Mouse (Mus musculus) midbrain, embryonic 16.5 days (tissue): ENCODE results near the gene Fscn2. TPM values are rescaled to one million over a fixed set of nuclear protein-coding genes. Genes with fewer than 3 reads are reported as not detected.

Experiments used
- ATAC-seq: fragments of 200-750 bp; cut with Nextera tagmentation; 2 replicates; pipeline ENCODE4 v1.8.0; 2017; ENCODE audit warnings: moderate TSS enrichment
- H3K27ac ChIP-seq: fragments of 300-500 bp; sonication (generic); 2 replicates; pipeline ENCODE4 v1.5.1; 2014; ENCODE audit warnings: mild to moderate bottlenecking, low read length, mixed read lengths
- H3K27me3 ChIP-seq: fragments of 300-500 bp; sonication (generic); 2 replicates; pipeline ENCODE4 v1.6.1; 2014; ENCODE audit warnings: low read depth, low read length, mixed read lengths; ENCODE audit not compliant: control insufficient read depth, insufficient read depth
- H3K36me3 ChIP-seq: fragments of 300-500 bp; sonication (generic); 2 replicates; pipeline ENCODE4 v1.6.1; 2014; ENCODE audit warnings: mild to moderate bottlenecking, low read length, moderate library complexity, mixed read lengths; ENCODE audit not compliant: control insufficient read depth, insufficient read depth
- H3K4me1 ChIP-seq: fragments of 300-500 bp; sonication (generic); 2 replicates; pipeline ENCODE4 v1.6.1; 2014; ENCODE audit warnings: mild to moderate bottlenecking, low read length, mixed read lengths; ENCODE audit not compliant: control insufficient read depth, insufficient read depth
- H3K4me2 ChIP-seq: fragments of 300-500 bp; sonication (generic); 2 replicates; pipeline ENCODE4 v1.6.1; 2014; ENCODE audit warnings: mild to moderate bottlenecking, low read length, mixed read lengths
- H3K4me3 ChIP-seq: fragments of 300-500 bp; sonication (generic); 2 replicates; pipeline ENCODE4 v1.5.1; 2014; ENCODE audit warnings: low read depth, mild to moderate bottlenecking, low read length, moderate library complexity, mixed read lengths
- H3K9ac ChIP-seq: fragments of 300-500 bp; sonication (generic); 2 replicates; pipeline ENCODE4 v1.6.1; 2014; ENCODE audit warnings: low read depth, low read length, mixed read lengths
- H3K9me3 ChIP-seq: fragments of 300-500 bp; sonication (generic); replicated peaks from 2 replicates; pipeline ENCODE4 v1.6.1; 2014; ENCODE audit warnings: mild to moderate bottlenecking, low read length, mixed read lengths; ENCODE audit not compliant: control insufficient read depth, poor library complexity, severe bottlenecking
- WGBS: fragments of 180-500 bp; shearing (Covaris S2); extraction: QIAGEN DNeasy Blood & Tissue Kit; methylation state at CpG from one replicate; pipeline ENCODE4 v1.1.7; 2014; 5-methylcytosine and 5-hydroxymethylcytosine counted together
- polyA plus RNA-seq: library from polyadenylated mRNA; unstranded; fragments of >200 nt; fragmentation: Nextera tagmentation; extraction: Ambion mirVana; gene quantifications from 2 replicates; pipeline ENCODE4 v1.2.1, GENCODE M21; 2015

Fscn2 gene
- polyA plus RNA-seq, 1 experiment from 2014 or later, result 1.2 TPM

DNA sequence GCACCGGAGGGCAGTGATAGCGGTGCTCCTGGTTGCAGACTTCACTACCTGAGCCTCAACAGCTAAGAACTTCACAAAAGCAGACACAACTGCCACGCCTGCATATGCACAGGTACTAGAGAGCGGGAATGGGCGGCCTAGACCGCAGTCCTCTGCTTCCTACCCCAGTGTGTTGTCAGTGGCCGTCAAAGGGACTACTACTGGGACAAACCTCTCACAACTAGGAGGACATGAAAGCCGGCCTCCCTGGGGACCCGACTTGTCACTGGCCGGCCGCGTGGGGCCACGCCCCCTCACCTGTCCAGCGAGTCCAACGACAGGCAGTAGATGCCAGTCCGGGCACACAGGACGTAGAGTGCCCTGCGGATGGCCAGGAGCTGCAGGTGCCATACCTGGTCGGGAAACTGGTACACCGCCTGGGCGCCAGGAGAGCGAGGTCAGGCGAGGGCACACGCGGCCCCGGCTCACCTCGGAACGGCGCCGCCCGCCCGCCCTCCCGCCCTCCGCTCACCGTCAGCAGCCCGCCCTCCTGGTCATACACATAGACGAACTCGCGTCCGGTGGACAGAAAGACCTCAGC lies 16.8 kb downstream of the Fscn2 start:
- Histone ChIP-seq H3K27ac (peak overlapping the region; percentile 83), H3K9ac (peak overlapping the region; percentile 88), H3K4me1 (peaks cover 17% of the 10 kb centered on the region), H3K36me3 (peaks cover 45% of the 10 kb centered on the region), H3K4me3 (peak overlapping the region; percentile 79), H3K4me2 (peak overlapping the region; percentile 93), H3K9me3 (no peaks in the 10 kb centered on the region), H3K27me3 (no peaks in the 10 kb centered on the region)
- 3% methylated on average over 37 of the region's 40 CpGs for WGBS
- peak; percentile 56 for ATAC-seq

DNA sequence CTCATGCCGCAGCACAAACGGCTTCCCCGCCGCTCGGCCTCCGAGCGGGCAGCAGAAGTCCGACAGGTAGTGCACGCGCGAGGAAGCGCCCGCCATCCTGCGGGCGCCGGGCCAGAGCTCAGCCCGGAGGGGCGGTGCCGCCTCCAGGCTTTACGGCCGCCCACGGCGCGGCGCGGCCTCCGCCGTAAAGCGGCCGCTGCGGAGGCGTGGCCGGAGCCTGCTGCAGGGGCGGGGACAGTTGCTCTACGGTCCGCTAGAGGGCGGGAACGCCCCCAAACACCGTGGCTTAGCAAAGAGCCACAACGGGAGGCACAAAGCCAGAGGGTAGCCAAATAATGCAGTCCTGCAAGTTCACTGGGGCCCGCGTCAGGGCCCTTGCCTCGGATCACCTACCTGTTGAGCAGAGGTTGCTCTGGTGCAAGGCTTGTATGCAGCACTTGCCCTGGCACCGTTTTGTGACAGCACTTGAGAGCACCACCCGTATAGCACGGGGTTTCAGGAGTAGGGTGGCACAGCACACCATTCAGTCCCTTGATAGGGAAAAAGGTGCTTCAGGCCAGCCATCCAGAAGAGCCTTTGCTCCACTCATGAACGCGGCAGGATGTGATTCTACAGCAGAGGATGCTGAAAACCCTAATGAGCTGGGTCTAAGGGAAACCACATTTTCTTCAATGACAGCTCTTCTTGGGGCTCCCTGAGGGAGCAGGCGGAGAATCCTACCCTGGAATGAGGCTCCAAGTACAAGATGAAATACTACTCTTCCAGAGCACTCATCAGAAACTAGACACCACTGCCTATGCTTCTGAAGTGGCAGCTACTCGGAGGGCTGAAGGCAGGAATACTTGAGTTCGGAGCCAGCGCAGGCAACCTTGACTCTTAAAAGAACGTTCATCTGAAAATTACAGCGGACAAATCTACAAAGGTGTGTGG lies 17.5 kb downstream of the Fscn2 start, which contains the start of gene Faap100:
Gene Faap100, minus strand, starts transcription at position 154 of the 930 bp plus-strand sequence.
- H3K4me3 ChIP-seq, result peak within 1 kb of the TSS; percentile 79
- no peaks in the 10 kb centered on the region for H3K27me3 ChIP-seq
- no peaks in the 10 kb centered on the region for H3K9me3 ChIP-seq
- 10% methylated on average over 52 of the region's 54 CpGs for WGBS
- peaks cover 17% of the 10 kb centered on the region for H3K4me1 ChIP-seq
- ATAC-seq, result peak; percentile 86
- peak within 1 kb of the TSS; percentile 93 for H3K4me2 ChIP-seq
- peak within 1 kb of the TSS; percentile 83 for H3K27ac ChIP-seq
- H3K9ac ChIP-seq, result peak within 1 kb of the TSS; percentile 88
- H3K36me3 ChIP-seq, result peaks cover 44% of the 10 kb centered on the region

DNA sequence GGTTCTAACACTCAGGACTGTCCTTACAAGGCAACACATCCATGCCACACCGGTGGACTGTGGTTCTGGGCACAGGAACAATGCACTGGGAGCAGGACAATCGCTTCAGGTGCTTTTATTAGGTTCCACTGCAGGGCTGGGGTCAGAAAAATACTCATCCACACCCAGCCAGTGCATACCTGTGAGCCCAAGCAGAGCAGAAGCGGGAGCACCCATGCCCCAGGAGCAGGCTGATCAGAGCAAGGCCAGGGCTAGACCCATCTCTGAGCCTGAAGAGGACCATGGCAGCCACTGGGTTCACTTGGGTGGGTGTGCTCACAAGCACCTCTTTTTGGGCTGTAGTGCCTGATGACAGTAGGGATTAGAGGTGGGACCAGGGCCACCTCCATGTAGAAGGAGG lies 18.9 kb downstream of the Fscn2 start:
- no peaks in the 10 kb centered on the region for H3K9me3 ChIP-seq
- no peak overlapping the region for H3K4me2 ChIP-seq
- WGBS, result 96% methylated on average over 3 of the region's 3 CpGs
- no peak overlapping the region for H3K4me3 ChIP-seq
- no peaks in the 10 kb centered on the region for H3K27me3 ChIP-seq
- H3K4me1 ChIP-seq, result peaks cover 17% of the 10 kb centered on the region
- no peak for ATAC-seq
- H3K27ac ChIP-seq, result no peak overlapping the region
- no peak overlapping the region for H3K9ac ChIP-seq
- H3K36me3 ChIP-seq, result peaks cover 41% of the 10 kb centered on the region

DNA sequence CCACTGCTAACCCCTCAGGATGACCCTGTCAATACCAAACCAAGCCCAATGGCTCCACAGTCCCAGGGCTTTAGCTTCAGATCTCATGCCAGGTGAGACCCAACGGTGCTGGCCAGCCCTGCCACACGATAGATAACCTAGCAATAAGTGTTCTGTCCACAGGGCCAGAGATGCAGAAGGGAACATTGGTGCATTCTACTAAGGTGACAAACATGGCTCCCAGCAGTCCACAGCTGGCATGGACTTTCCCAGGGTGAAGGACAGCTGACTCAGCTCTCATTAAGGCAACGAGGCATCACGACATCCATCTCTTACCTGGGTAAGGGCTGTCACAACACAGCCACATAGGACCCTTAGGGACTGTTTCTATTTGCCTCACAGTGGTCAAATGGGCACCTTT lies 19.8 kb downstream of the Fscn2 start:
- no peak overlapping the region for H3K9ac ChIP-seq
- H3K36me3 ChIP-seq, result peaks cover 38% of the 10 kb centered on the region
- no peaks in the 10 kb centered on the region for H3K27me3 ChIP-seq
- peaks cover 17% of the 10 kb centered on the region for H3K4me1 ChIP-seq
- ATAC-seq, result no peak
- no peak overlapping the region for H3K27ac ChIP-seq
- 94% methylated on average over 4 of the region's 4 CpGs for WGBS
- no peak overlapping the region for H3K4me3 ChIP-seq
- H3K4me2 ChIP-seq, result no peak overlapping the region
- no peaks in the 10 kb centered on the region for H3K9me3 ChIP-seq

DNA sequence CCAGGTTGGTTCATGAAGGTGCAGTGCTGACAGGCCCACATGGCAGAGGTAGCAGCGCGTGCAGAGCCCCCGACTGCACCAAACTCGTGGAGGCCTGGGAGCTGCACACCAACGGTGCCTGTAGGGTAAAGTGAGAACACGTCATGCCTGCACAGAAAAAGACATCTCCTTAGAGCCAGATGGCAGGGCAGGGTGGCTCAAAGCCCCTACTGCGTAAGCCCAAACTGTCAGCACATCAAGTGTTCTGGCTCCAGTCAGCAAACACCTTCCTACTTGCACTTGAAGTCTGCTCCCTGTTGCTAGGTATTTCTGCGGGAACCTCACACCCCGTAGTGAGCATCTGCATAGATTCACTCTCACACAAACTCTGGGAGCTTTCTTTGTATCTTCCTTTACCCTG lies 21.2 kb downstream of the Fscn2 start:
- no peak overlapping the region for H3K9ac ChIP-seq
- 96% methylated on average over 9 of the region's 9 CpGs for WGBS
- no peak overlapping the region for H3K4me2 ChIP-seq
- ATAC-seq, result no peak
- H3K36me3 ChIP-seq, result peaks cover 32% of the 10 kb centered on the region
- H3K4me1 ChIP-seq, result peaks cover 5% of the 10 kb centered on the region
- H3K4me3 ChIP-seq, result no peak overlapping the region
- H3K27me3 ChIP-seq, result no peaks in the 10 kb centered on the region
- H3K9me3 ChIP-seq, result no peaks in the 10 kb centered on the region
- no peak overlapping the region for H3K27ac ChIP-seq

DNA sequence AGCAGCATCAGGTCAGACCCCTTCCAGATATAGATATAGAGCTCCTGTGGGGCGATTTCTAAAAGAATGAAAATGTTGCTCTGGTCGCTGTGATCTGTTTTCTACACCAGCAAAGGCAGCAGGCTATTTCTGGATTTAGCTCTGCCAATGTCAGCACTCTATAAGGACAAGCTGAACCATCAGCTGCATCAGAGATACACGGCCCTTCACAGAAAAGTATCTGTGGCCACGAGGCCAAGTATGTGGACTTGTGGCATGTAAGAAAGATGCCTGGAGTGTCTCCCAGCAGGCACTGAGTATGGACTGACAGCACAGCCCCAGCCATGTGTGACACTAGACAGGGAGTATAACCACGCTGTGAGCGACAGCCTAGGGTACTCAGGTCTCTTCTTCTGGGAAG lies 25.3 kb downstream of the Fscn2 start:
- 90% methylated on average over 6 of the region's 6 CpGs for WGBS
- no peak overlapping the region for H3K27ac ChIP-seq
- ATAC-seq, result no peak

DNA sequence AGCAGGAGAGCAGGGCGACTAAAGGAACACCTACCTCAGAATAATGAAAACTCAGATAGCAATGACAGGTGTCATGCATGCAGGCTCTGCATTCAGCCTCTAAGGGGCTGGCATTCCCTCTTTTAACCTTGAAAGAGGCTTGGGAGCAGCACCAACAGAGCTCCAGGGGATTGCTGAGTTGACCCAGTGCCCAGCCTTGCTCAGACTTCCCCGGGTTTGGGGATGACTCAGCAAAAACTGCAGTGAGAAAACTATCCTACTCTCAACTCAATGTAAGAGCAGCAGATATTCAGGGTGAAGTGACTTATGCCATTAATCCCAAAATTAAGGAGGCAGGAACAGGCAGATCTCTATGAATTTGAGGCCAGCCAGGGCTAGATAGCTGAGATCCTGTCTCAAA lies 25.8 kb downstream of the Fscn2 start:
- no peak for ATAC-seq
- Histone ChIP-seq H3K27me3 (no peaks in the 10 kb centered on the region), H3K9me3 (no peaks in the 10 kb centered on the region), H3K27ac (no peak overlapping the region), H3K36me3 (peaks cover 31% of the 10 kb centered on the region), H3K4me3 (no peak overlapping the region), H3K9ac (no peak overlapping the region), H3K4me2 (no peak overlapping the region), H3K4me1 (no peaks in the 10 kb centered on the region)
- WGBS, result 76% methylated on average over 2 of the region's 2 CpGs

More for the DNA sequence above, 25.3 kb downstream of the Fscn2 start:
- Histone ChIP-seq H3K27me3 (no peaks in the 10 kb centered on the region), H3K9ac (no peak overlapping the region), H3K4me1 (no peaks in the 10 kb centered on the region), H3K9me3 (no peaks in the 10 kb centered on the region), H3K36me3 (peaks cover 32% of the 10 kb centered on the region), H3K4me2 (no peak overlapping the region), H3K4me3 (no peak overlapping the region)

DNA sequence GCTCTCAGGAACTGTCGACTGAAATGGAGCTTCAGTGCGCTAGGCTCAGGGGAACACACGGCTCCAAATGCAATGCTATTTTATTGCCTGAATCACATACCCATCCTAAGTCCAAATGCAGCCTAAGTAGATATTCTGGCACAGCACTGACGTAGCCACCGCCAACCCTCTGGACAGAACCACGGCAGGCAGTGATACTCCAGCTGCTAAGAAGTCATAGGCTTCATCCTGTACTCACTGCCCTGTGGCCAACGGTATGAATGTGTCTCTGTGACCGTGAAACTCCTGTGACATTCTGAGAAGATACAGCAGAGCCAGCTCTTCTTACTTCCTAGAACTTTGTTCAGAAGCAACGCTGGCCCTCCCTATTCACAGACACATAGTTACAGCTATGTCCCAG lies 27.2 kb downstream of the Fscn2 start:
- H3K4me3 ChIP-seq, result no peak overlapping the region
- H3K4me1 ChIP-seq, result no peaks in the 10 kb centered on the region
- 98% methylated on average over 9 of the region's 9 CpGs for WGBS
- no peak for ATAC-seq
- no peak overlapping the region for H3K4me2 ChIP-seq
- no peaks in the 10 kb centered on the region for H3K9me3 ChIP-seq
- no peak overlapping the region for H3K27ac ChIP-seq
- peaks cover 21% of the 10 kb centered on the region for H3K36me3 ChIP-seq
- H3K27me3 ChIP-seq, result no peaks in the 10 kb centered on the region
- no peak overlapping the region for H3K9ac ChIP-seq

DNA sequence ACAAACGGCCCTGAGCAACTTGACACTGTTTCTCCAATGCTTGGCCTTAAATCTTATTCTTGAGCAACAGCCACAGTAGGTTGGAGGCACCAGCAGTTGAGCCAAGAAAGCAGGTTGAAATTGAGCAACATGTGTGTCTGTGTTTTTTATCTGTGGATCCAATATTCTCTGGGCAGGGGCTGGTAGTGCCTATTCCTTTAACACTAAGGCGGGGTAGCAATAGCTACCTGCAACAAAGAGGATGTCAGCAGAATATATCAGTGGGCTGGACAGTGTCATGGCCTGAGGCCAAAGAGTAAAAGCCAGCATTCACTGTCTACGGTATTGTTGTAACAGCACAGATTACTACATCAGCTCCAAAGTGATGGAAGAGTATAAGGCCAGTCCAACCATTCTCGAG lies 34.3 kb downstream of the Fscn2 start:
- WGBS, result 91% methylated on average over 4 of the region's 4 CpGs
- H3K27ac ChIP-seq, result no peak overlapping the region

More for the DNA sequence above, 34.3 kb downstream of the Fscn2 start:
- no peak for ATAC-seq
- H3K4me1 ChIP-seq, result no peaks in the 10 kb centered on the region
- no peaks in the 10 kb centered on the region for H3K27me3 ChIP-seq
- peaks cover 22% of the 10 kb centered on the region for H3K36me3 ChIP-seq
- no peak overlapping the region for H3K4me3 ChIP-seq
- H3K9ac ChIP-seq, result no peak overlapping the region
- H3K9me3 ChIP-seq, result no peaks in the 10 kb centered on the region
- no peak overlapping the region for H3K4me2 ChIP-seq
